Mouse (Mus musculus) E14TG2a.4 (cell line): ENCODE measurements at regions not wholly inside any gene's neighbourhood (a gene's known extent, or its start where the extent isn't known, plus 50 kb on each side); places are given as distances from the start of the nearest gene placed in this dataset.

Source experiments
- CTCF ChIP-seq: conservative IDR thresholded peaks from 2 replicates; pipeline ENCODE4 v1.5.1; 2014; ENCODE audit warnings: low read length
- NANOG ChIP-seq: IDR thresholded peaks from 2 replicates; pipeline ENCODE4 v1.6.1; 2014; ENCODE audit warnings: borderline replicate concordance, low read length, mixed read lengths
- POU5F1 ChIP-seq: IDR thresholded peaks from 2 replicates; pipeline ENCODE4 v1.6.1; 2014; ENCODE audit warnings: low read length, borderline replicate concordance

GRCm38 (mm10) chr5:128526432-128526831 lies 74.2 kb upstream of the Fzd10 start:
- TF ChIP-seq CTCF (no peak), NANOG (no peak), POU5F1 (no peak)
